Mouse (Mus musculus) forebrain, embryonic 16.5 days (tissue): ENCODE data around the gene Morf4l2. TPM values are rescaled to one million over a fixed set of nuclear protein-coding genes. Genes with fewer than 3 reads are reported as not detected.
"Not testable (repeated sequence)": the region's sequence is repeated elsewhere in the genome, so short reads cannot be mapped to it uniquely, and the experiment has no call there.

ENCODE experiments used
- ATAC-seq: fragments of 200-750 bp; cut with Nextera tagmentation; 2 replicates; pipeline ENCODE4 v1.8.0; 2017; ENCODE audit warnings: mild to moderate bottlenecking, moderate library complexity
- H3K27ac ChIP-seq: fragments of 300-500 bp; sonication (generic); 2 replicates; pipeline ENCODE4 v1.5.1; 2014; ENCODE audit warnings: low read length, control low read depth
- H3K27me3 ChIP-seq: fragments of 300-500 bp; sonication (generic); replicated peaks from 2 replicates; pipeline ENCODE4 v1.6.1; 2014; ENCODE audit warnings: low read length; ENCODE audit not compliant: control insufficient read depth, insufficient read depth
- H3K36me3 ChIP-seq: fragments of 300-500 bp; sonication (generic); 2 replicates; pipeline ENCODE4 v1.6.1; 2014; ENCODE audit not compliant: control insufficient read depth, insufficient read depth
- H3K4me1 ChIP-seq: fragments of 300-500 bp; sonication (generic); replicated peaks from 2 replicates; pipeline ENCODE4 v1.6.1; 2014; ENCODE audit warnings: low read length; ENCODE audit not compliant: control insufficient read depth, insufficient read depth
- H3K4me2 ChIP-seq: fragments of 300-500 bp; sonication (generic); 2 replicates; pipeline ENCODE4 v1.6.1; 2014; ENCODE audit warnings: mild to moderate bottlenecking, low read length, control low read depth
- H3K4me3 ChIP-seq: fragments of 300-500 bp; sonication (generic); replicated peaks from 2 replicates; pipeline ENCODE4 v1.5.1; 2014; ENCODE audit warnings: mild to moderate bottlenecking, low read length, control low read depth
- H3K9ac ChIP-seq: fragments of 300-500 bp; sonication (generic); replicated peaks from 2 replicates; pipeline ENCODE4 v1.6.1; 2014; ENCODE audit warnings: low read depth, low read length, control low read depth
- H3K9me3 ChIP-seq: fragments of 300-500 bp; sonication (generic); 2 replicates; pipeline ENCODE4 v1.6.1; 2016; ENCODE audit warnings: low read length; ENCODE audit not compliant: control insufficient read depth
- WGBS: fragments of 180-500 bp; shearing (Covaris S2); extraction: QIAGEN DNeasy Blood & Tissue Kit; methylation state at CpG from one replicate; pipeline ENCODE4 v1.1.7; 2014; 5-methylcytosine and 5-hydroxymethylcytosine counted together
- polyA plus RNA-seq: library from polyadenylated mRNA; unstranded; fragments of >200 nt; fragmentation: Nextera tagmentation; extraction: Ambion mirVana; gene quantifications from 2 replicates; pipeline ENCODE4 v1.2.1, GENCODE M21; 2015

Morf4l2 gene
- polyA plus RNA-seq, 1 experiment from 2014 or later, result 581 TPM

- H3K4me2 ChIP-seq, result no peak overlapping the region
- ATAC-seq, result no peak
- no peak overlapping the region for H3K27ac ChIP-seq
- no peak overlapping the region for H3K4me3 ChIP-seq
- H3K36me3 ChIP-seq, result no peaks in the 10 kb centered on the region; the same call in 1 of the 2 replicates
- WGBS, result 73% methylated on average over 8 of the region's 8 CpGs
- H3K9ac ChIP-seq, result no peak overlapping the region
- H3K27me3 ChIP-seq, result no peaks in the 10 kb centered on the region
- H3K9me3 ChIP-seq, result no peaks in the 10 kb centered on the region
- H3K4me1 ChIP-seq, result 0 out of 2 replicates have a peak, but pooled peaks cover 3% of the 10 kb centered on the region
Measured at GRCm38 (mm10) chrX:136744663-136745062, 1.2 kb upstream of the Morf4l2 start.

GRCm38 (mm10) chrX:136742661-136743103 is 808 bp downstream of the Morf4l2 start:
- Histone ChIP-seq H3K4me1 (peaks cover 10% of the 10 kb centered on the region), H3K4me3 (peak overlapping the region; percentile 52), H3K27me3 (no peaks in the 10 kb centered on the region), H3K9ac (peak overlapping the region; percentile 56), H3K9me3 (no peaks in the 10 kb centered on the region), H3K4me2 (peak overlapping the region; percentile 63), H3K27ac (peak overlapping the region; percentile 94), H3K36me3 (no peaks in the 10 kb centered on the region; the same call in 1 of the 2 replicates)
- ATAC-seq, result no peak
- WGBS, result 28% methylated on average over 5 of the region's 5 CpGs

- WGBS, result 23% methylated on average over 10 of the region's 10 CpGs
- H3K9ac ChIP-seq, result peak overlapping the region; percentile 56
- H3K36me3 ChIP-seq, result no peaks in the 10 kb centered on the region; the same call in 1 of the 2 replicates
- ATAC-seq, result no peak
- no peaks in the 10 kb centered on the region for H3K27me3 ChIP-seq
- peak overlapping the region; percentile 52 for H3K4me3 ChIP-seq
- no peaks in the 10 kb centered on the region for H3K9me3 ChIP-seq
- H3K4me1 ChIP-seq, result peaks cover 10% of the 10 kb centered on the region
- peak overlapping the region; percentile 63 for H3K4me2 ChIP-seq
- peak overlapping the region; percentile 94 for H3K27ac ChIP-seq
Measured at GRCm38 (mm10) chrX:136742241-136742640, 1.2 kb downstream of the Morf4l2 start.

- 27% methylated on average over 44 of the region's 46 CpGs for WGBS
- Histone ChIP-seq H3K4me3 (peak overlapping the region; percentile 52), H3K36me3 (no peaks in the 10 kb centered on the region), H3K9ac (peak overlapping the region; percentile 56), H3K4me2 (peak overlapping the region; percentile 63), H3K27me3 (no peaks in the 10 kb centered on the region), H3K4me1 (peaks cover 10% of the 10 kb centered on the region), H3K27ac (peak overlapping the region; percentile 94), H3K9me3 (no peaks in the 10 kb centered on the region)
- ATAC-seq, result peak; percentile 68
Measured at GRCm38 (mm10) chrX:136741651-136742201, 1.8 kb downstream of the Morf4l2 start.

GRCm38 (mm10) chrX:136740791-136741650 is 2.5 kb downstream of the Morf4l2 start:
- Histone ChIP-seq H3K4me3 (peak overlapping the region; percentile 61), H3K27ac (peak overlapping the region; percentile 94), H3K4me2 (peak overlapping the region; percentile 39; the same call in 1 of the 2 replicates), H3K27me3 (no peaks in the 10 kb centered on the region), H3K9me3 (no peaks in the 10 kb centered on the region), H3K4me1 (peaks cover 10% of the 10 kb centered on the region), H3K9ac (peak overlapping the region; percentile 63), H3K36me3 (no peaks in the 10 kb centered on the region)
- WGBS, result 21% methylated on average over 39 of the region's 39 CpGs
- ATAC-seq, result peak; percentile 97

GRCm38 (mm10) chrX:136740087-136740790 is 3.3 kb downstream of the Morf4l2 start:
- Histone ChIP-seq H3K9ac (peak overlapping the region; percentile 63), H3K27me3 (no peaks in the 10 kb centered on the region), H3K9me3 (no peaks in the 10 kb centered on the region), H3K4me1 (peaks cover 10% of the 10 kb centered on the region), H3K4me3 (peak overlapping the region; percentile 61), H3K36me3 (no peaks in the 10 kb centered on the region), H3K4me2 (peak overlapping the region; percentile 39), H3K27ac (peak overlapping the region; percentile 79)
- no peak for ATAC-seq
- WGBS, result 18% methylated on average over 15 of the region's 15 CpGs

GRCm38 (mm10) chrX:136732016-136732415 is 11.5 kb downstream of the Morf4l2 start:
- Histone ChIP-seq H3K27ac (no peak overlapping the region), H3K4me1 (no peaks in the 10 kb centered on the region), H3K9ac (no peak overlapping the region), H3K36me3 (peaks cover 5% of the 10 kb centered on the region), H3K9me3 (no peaks in the 10 kb centered on the region), H3K4me3 (no peak overlapping the region), H3K27me3 (no peaks in the 10 kb centered on the region), H3K4me2 (no peak overlapping the region)
- 86% methylated on average over 4 of the region's 4 CpGs for WGBS
- no peak for ATAC-seq

- H3K9me3 ChIP-seq, H3K4me3 ChIP-seq, H3K4me1 ChIP-seq, H3K4me2 ChIP-seq, H3K36me3 ChIP-seq, H3K27me3 ChIP-seq, H3K27ac ChIP-seq, H3K9ac ChIP-seq: not testable (repeated sequence)
- ATAC-seq, result peak; percentile 90
- WGBS, result 23% methylated on average over 2 of the region's 3 CpGs
Measured at GRCm38 (mm10) chrX:136714742-136715474, 28.6 kb downstream of the Morf4l2 start.
